Mouse (Mus musculus): ENCODE measurements around the gene Rspry1.

GRCm38 (mm10) chr8:94602471-94603131 lies 864 bp downstream of the Rspry1 start:
- TF ChIP-seq CTCF (IDR thresholded peaks at IDR 0.05; ENCODE audit: low read depth) = no peak
- TF ChIP-seq EP300 (IDR thresholded peaks at IDR 0.05; ENCODE audit: low read depth) = no peak
